Mouse (Mus musculus): ENCODE measurements around the gene Tgfbrap1. TPM values are rescaled to one million over a fixed set of nuclear protein-coding genes. Genes with fewer than 3 reads are reported as not detected.
"Not testable (repeated sequence)": the region's sequence is repeated elsewhere in the genome, so short reads cannot be mapped to it uniquely, and the experiment has no call there.

The Tgfbrap1 gene
- total RNA-seq, 2 experiments from 2014 or later = 37.7 to 41.8 TPM

DNA sequence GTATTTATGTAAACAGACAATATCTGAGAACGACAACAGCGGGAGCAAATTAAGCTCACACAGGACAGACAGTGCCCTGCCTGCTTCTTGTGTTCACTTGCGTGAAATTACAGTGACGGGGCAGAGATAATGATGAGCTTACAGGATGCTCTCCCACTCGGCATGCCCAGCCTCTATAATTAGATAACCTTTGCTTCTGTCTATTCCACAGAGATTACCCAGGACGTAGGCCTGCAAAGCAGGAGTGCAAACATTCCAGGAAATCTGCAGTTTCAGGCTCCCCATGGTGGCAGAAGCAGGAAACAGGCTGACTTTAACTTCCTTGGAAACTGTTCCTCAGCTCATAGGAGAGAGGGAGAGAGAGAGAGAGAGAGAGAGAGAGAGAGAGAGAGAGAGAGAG, 56.2 kb downstream of the Tgfbrap1 start:
- DNase-seq (ENCODE audit: low spot score in 2 of 2) = no peak

DNA sequence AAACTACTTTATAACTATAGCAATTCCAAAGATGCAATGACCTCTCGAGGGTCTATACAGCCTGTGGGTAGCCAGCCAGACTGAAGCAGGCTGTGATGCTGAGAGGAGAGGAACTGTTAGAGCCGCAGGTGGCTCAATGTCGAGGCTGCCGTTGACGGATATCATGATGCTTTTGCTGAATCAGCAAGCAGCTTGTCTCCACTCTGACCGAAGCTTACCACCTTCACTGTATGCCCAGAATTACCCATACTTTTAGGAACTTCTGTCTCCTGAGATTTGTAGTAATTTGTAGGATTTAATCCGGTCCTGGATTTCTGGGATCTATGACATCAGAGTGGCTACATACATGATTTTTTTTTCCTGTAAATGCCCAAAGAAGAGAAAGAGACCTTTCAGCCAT, 62.4 kb downstream of the Tgfbrap1 start:
- DNase-seq (ENCODE audit: low spot score in 2 of 2) = no peak

GRCm38 (mm10) chr1:43015153-43015685, 83.2 kb downstream of the Tgfbrap1 start:
- DNase-seq (ENCODE audit: low spot score in 2 of 2) = not testable (repeated sequence)

DNA sequence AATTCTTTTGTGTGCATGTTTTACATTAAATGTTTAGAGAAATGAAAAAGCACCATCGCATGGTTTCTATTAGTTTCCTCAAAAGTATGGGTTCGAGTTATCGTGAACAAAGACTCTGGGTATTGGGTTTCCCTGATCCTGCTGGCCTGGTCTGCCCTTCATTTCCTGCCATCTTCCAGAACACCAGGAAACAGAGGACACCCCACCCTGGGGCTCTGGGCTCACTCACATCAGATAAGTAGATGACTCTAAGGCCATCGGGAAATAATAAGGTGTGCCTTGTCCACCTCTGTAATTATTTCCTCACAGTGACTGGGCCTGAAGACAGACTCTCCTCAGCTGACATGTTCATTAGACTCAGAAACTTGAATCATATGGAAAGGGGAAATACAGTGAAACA, 88.0 kb downstream of the Tgfbrap1 start:
- DNase-seq (ENCODE audit: low spot score in 2 of 2) = no peak

- DNase-seq (ENCODE audit: low spot score in 2 of 2) = no peak
Measured at GRCm38 (mm10) chr1:43006524-43006923, 91.9 kb downstream of the Tgfbrap1 start.

DNA sequence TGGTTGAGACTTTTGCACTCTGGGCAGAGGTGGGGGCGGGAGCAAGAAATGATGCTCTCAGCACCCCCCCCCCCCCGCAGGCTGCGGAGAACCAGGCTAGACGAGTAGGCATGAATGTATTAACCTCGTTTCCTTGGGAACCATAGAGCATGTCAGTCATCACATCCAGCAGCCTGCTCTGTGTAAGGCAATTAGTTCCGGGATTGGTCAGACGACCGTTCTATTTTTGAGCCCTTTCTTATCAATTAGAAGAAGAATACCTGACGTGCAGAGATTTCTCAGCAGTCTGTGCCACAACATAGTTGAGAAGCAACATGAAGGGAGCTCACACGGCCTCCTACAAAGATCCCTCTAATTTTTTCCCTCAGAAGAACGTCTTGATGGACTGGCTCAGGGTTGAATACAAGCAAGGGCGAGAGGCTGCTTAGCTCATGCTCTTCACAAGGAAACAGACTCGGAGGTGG, 92.4 kb downstream of the Tgfbrap1 start:
- DNase-seq (ENCODE audit: low spot score in 2 of 2) = peak in 1 of 2 experiments; percentile 8

Small RNA genes lying within 50 kb of the gene (microRNA-seq; reads per million reads assigned to microRNA genes)
- gene Gm24001 = 0 reads per million in 2 experiments

Other genes with a start within 250 kb of the Tgfbrap1 start
- 10 to 100 TPM; 40.4 to 41.4 TPM for gene Mrps9, start 247.4 kb downstream of the Tgfbrap1 start, total RNA-seq (2021)
- 10 to 100 TPM; 17.6 to 18.3 TPM for gene Gpr45, start 145.8 kb downstream of the Tgfbrap1 start, total RNA-seq (2021)
- 10 to 100 TPM; 24.7 to 25.3 TPM for gene AI597479, start 73 bp upstream of the Tgfbrap1 start, total RNA-seq (2021)
- 10 to 100 TPM; 48.9 to 55.4 TPM for gene Fhl2, start 98.3 kb upstream of the Tgfbrap1 start, total RNA-seq (2021)

Data from left cerebral cortex, adult 18-20 months (tissue).